Mouse (Mus musculus): ENCODE results near the gene Cflar.
"Not testable (repeated sequence)": the region's sequence is repeated elsewhere in the genome, so short reads cannot be mapped to it uniquely, and the experiment has no call there.

Cflar gene

DNA sequence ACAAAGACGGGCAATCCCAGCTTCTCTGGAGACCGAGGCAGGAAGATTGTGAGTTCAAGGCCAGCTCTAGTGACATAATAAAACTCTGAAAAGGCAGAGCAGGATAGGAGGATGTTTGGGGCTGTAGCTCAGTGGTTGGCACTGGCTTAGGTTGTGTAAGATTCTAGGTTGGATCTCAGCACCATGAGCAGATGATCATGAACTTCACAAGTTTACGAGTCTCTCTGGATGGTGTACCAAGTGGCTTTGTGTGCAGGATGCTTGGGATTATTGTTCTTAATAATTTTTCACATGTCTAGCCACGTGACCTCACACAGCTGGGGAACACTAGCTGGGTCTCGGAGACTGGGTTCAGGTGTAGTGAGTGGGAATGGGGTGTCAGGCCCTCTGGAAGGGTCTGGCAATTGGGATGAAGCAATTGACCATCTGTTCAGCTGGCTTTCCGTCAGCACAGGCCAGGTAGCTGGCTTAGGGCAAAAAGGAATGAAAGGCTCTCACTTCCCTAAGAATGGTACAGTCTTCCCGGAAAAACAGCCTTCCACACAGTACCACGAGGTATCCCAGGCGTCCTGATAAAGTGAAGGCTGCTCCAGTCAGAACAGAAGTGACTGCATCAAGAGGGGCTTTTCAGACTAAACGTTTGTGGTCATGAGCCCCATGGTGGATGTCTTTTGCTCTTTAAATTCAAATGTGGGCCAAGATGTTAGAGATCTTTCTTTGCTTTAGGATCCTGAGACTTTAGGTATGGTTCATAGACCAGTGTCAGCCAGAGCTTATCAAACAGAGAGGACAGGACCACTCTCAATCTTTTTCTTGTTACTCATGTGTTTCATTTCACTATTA is 16.7 kb downstream of the Cflar start:
- no peak for DNase-seq (ENCODE audit: low read depth)

DNA sequence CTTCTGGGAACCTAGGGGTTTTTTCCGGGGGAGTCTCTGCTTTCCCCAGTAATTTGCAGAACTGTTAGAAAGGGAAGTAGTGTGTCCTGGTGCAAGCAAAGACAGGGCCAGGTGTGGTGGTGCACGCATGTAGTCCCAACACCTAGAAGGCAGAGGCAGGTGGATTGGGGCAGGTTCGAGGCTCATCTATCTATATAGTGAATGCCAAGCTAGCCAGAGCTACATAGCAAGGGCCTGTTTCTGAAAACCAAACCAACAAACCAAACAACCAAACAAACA is 17.2 kb downstream of the Cflar start:
- DNase-seq (ENCODE audit: low read depth) = no peak

DNA sequence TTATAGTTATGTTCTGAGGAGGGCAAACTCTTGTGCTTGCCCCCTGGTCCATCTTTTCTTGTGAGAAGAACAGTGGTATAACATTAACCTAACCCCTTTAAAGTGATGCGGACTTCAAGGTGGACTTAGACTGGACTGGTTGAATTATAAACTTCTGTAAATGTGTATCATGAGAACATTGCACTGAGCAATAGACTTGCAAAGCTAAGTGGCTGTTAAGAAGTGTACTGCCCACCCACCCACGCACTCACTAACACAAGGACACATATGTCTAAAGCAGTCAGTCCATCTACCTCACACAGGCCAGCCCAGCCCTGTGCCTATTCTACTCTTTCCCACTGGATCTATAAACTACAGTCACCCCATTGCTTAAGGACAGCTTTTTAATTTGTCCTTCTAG is 22.3 kb downstream of the Cflar start:
- no peak for DNase-seq (ENCODE audit: low read depth)

DNA sequence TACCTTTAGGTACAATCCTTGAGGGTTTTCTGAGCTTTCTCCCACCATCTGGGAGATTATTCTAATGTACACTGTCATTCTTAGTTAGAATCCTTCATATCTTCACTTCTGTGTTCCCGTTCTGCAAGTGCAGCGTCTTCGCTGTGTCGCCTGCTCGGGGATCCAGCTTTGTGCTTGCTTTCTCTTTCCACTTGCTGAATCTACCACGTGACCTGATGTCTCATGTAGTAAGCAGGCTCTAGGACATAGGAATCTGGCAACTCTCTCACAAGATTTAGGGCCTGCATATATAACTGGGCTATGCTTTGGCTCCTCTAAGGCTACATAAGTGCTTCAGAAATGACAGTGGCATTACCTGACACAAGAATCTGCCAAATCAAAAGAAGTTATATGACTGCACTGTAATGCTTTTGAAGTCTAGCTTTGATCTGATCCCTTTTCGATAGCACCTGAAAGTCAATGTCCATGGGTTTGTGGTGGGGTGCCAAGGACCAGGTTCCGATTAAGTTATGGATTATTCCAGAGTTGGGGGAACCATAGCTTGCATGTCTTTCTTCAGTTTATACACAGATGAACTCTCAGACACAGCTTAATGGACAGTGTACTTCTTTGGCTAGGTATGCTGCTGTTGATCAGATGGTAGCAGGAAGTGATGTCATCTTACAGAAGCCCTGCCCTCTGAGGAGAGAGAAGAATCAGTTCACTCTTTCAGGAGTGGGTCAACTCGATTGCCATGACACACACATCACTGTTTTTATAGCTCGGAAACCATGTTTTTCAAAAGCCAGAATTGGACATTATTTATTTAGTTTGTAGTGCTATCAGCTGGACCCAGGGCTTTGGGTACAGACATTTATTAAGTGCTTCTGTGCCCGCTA is 23.0 kb downstream of the Cflar start:
- DNase-seq (ENCODE audit: low read depth) = no peak

DNA sequence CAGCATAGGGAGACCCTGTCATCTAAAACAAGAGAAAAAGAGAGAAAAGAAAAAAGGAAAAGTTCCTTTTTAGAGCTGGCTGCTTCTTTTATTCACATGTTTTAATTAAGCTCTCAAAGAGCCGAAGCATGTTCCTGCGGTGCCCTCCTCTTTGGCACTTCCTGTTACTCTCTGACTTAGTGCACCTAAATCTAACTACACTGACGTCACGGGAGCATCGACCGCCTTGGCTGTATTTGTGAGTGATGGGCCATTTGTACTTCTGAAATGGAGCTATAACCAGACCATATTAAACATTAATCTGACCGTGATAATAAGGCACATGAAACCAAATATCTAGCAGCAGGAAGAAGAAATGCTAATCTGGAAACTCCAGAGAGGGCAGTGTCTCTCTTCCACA is 24.7 kb downstream of the Cflar start:
- no peak for DNase-seq (ENCODE audit: low read depth)

DNA sequence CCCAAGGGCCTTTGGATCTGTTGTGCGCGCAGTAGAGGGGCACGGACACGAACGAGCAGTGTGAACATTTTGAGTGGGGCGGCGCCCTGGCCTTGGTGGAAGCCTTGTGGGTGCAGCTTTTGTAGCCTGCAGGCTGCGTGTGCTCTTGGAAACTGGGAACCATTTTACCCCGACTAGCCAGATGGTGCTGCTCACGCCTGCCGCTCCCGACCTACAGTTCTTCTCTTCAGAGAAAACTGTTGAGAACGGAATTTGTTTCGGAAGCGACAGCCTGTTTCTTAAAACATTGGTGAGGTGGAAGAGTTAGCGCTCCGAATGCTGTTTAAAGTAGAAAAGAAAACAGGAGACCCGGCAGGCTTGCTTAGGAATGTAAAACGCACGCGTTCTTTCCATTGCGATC is 25.7 kb downstream of the Cflar start:
- no peak for DNase-seq (ENCODE audit: low read depth)

DNA sequence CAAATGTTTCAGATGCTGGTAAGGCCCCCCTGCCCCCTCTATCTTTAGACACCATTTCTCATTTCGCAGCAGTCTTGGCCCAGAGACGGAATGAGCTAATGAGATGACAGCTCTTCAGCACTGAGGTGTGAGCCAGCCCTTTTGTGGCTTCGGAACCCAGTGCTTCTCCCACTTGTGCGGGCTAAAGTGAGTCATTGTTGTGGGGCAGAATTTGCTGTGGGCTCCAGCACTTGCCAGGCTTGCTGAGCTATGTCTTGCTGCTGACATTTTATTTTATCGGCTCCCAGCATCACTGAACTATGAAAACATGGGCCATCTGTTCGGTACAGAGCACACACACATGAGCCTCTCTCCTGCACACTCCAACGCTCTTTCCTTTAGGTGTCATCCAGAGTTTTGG is 28.2 kb downstream of the Cflar start:
- DNase-seq (ENCODE audit: low read depth) = no peak

DNA sequence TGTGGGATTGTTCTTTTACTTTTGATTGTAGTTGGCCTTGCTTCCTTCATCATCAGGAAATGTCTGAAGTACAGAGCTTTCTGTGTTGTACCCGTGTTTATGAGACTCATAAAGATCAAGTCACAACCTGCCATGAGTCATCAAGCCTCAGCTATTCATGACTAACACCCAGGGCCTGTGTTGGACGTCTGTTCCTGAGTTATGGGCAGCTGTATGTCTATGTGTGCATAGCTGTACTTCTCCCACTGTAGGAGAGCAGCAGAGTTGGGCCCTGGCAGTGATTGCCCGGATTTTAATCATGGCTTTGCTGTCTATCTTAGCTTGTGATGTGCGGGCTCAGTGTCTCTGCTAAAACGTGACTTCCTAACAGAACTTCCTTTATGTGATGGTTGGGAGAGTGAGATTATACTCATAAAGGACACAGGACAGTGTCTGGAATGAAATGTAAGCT is 31.3 kb downstream of the Cflar start:
- DNase-seq (ENCODE audit: low read depth) = no peak

DNA sequence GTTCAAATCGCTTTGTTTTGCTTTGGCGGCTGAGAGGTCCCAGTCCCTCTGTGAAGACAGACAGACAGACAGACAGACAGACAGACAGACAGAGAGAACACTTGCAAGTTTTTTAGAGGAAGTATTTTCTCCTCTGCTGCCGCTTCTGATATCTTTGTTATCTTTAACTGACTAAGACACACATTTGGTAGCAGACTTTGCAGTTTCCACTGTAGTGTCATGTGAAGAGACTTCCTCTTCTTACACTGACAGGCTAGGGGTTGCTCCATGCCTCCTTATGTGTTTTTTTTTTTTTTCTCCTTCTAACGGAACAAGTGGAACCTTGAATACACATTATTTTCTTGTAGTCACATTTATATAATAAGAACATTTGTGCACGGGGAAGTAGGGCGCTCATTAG is 31.9 kb downstream of the Cflar start:
- DNase-seq (ENCODE audit: low read depth) = no peak

DNA sequence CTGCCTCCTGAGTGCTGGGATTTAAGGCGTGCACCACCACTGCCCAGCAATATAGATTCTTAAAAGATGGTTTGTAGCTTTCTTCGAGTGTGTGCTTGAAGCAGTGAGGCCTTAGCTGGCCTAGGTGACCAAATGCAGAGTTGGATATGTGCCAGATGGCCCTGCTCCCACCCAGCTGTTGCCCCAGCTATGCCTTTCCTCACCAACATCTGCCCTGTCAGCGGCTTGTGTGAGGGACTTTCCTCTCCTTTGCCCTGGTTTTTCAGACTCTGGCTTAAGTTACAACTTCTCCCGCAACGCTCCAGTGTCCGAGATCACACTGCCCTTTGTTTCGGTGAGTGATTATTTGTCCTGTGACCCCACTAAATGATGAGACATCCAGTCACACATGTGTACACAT is 33.3 kb downstream of the Cflar start:
- DNase-seq (ENCODE audit: low read depth) = no peak

DNA sequence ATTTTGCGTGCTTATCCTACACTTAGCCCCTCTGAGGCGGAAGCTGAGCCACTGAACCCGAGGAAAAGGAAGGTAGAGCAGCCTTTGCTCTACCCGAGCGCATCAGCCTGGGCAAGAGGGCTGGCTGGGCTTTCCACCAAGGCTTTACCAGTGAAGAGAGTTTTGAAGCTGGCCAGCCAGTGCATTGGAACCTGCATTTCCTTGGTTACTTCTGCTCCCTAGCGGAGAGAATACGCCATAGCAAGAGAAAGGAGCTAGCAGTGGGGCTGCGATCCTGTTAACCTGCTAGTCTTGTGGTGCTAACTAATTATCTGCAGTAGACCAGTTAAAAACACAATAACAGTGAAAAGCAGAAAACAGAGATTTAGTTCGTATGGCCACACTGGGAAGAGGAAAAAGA is 35.6 kb downstream of the Cflar start:
- no peak for DNase-seq (ENCODE audit: low read depth)

DNA sequence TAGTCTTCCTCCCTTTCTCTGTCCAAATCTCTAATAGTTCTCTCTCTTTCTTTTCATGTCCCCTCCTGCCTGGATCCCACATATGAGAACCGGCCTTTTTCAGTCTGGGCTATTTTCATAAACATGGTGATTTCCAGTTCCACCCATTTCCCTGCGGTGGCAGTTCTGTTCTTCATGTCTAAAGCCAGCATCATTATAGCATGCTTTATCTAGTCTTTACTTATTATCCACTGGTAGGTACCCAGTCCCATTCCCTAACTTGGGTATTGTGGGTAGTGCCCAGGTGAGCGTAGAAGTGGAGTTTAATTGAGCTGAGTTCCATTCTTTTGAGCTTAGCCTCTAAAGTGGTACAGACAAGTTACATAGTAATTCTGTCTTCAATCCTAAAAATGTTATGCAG is 48.1 kb downstream of the Cflar start:
- no peak for DNase-seq (ENCODE audit: low read depth)

DNA sequence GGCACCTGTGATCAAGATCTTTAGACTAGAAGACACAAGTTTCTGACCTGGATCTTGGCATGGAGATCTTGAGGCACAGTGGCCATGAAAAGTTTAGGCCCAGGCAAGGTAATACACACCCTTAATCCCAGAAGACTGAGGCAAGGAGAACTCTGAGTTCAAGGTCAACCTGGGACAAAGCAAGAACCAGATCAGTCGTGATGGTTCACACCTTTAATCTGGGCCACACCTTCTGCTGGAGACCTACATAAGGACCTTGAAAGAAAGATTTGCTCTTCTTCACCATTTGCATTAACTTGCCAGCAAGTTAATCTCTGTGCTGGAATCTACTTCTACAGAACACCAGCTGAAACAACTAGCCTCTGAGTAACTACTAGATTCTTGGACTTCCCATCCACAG is 49.3 kb downstream of the Cflar start:
- no peak for DNase-seq (ENCODE audit: low read depth)

DNA sequence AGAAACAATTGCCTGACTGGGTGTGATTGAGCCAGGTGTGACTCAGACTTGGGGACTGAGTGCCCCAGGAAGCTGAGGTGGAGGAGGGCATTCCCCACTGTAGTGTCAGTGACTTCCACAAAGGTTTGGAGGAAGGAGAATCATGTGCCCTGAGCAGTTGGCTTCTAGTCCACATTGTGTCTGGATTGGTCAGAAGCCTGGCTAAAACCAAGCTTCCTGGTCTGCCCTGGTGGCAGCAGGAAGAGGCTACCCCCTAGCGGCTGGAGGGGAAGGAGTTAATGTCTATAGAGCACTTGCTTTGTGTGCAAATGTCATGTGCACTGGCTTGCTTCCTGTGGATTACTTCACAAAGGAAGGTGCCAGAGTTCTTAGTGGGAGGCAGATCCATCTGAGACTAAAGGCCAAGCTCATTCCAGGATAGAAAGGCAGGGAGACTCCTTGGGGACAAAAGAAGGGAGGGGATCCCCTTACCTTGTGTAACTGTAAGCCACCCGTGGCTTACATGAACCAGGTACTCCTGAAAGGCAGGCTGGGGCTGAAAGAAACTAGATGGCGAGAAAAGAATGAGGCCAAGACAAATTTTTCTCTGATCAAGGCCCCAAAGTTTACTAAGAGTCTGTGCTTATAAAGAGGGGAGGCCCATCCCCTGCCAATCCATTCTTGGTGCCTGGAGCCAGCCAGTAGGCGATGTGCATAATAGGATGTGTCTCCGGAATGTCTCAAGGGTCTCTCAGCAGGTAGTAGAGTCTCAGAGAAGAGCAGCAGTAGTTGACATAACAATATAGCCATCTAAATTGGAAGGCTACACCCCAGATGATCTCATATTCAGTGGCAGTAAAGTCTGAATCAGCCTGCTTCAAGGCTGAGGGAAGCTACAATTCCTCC is 50.3 kb downstream of the Cflar start:
- not testable (repeated sequence) for DNase-seq (ENCODE audit: low read depth)

DNA sequence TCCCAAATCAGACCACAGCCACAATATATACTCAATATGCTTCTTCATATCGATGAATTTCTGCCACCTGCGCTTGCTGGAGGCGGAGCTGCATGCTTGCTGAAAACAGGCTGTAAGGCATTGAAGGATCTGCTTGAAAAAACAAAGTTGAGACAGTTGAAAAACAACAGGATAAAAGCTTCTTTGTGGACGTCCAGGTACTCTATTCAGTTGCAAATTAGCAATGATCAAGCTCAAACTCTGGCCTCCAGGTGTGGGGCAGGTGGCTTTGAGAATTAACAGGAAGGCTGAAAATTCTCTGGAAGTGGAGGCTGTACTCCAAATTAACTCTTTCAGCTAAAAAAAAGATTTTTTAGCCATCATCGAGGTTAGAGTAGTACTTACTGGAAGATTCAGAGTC is 51.3 kb downstream of the Cflar start:
- no peak for DNase-seq (ENCODE audit: low read depth)

DNA sequence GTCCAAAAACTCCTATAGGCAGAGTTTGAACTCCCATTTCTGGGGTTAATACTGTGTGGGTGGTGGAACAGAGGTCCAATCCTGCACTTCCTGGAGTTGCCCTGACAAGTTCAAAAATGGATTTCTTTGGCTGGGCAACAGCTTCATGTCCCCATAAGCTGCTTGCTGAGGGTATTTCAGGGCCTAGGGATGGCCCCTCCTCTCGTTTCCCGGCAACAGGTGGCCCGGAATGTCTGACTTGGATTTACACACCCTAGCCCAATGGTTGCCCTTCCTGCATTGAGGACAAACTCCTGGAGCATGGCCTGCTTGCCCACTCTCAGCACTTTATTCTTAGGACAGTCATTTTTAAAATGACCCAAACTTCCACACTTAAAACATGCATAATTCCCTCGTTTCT is 55.1 kb downstream of the Cflar start:
- DNase-seq (ENCODE audit: low read depth) = not testable (repeated sequence)

DNA sequence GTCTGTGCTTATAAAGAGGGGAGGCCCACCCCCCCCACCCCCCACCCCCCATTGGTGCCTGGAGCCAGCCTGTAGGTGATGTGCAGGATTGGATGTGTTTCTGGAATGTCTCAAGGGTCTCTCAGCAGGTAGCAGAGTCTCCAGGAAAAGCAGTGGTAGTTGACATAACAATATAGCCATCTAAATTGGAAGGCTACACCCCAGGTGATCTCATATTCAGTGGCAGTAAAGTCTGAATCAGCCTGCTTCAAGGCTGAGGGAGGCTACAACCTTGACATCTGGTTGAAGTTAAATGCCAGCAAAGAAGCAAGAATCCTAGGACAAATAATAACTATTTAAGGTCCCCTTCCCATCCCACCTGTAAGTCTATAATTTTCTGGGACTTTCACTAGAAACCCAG is 57.8 kb downstream of the Cflar start:
- DNase-seq (ENCODE audit: low read depth) = no peak

DNA sequence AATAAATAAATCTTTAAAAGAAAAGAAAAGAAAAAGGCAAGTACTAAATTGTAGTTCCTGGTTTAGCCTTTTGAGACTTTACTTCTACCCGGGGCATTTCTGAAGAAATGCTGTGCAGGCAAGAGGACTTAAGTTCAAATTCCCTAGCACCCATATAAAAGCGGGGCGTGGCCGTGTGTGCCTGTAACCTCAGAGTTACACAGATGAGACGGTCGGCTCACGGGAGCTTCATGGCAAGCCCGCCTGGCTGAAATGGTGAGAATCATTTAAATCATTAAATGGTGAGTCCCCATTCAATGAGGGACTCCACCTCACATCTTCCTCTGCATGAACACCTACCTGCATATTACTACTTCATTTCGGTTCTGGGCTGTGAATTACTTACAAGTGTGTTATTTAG is 58.4 kb downstream of the Cflar start:
- DNase-seq (ENCODE audit: low read depth) = no peak

DNA sequence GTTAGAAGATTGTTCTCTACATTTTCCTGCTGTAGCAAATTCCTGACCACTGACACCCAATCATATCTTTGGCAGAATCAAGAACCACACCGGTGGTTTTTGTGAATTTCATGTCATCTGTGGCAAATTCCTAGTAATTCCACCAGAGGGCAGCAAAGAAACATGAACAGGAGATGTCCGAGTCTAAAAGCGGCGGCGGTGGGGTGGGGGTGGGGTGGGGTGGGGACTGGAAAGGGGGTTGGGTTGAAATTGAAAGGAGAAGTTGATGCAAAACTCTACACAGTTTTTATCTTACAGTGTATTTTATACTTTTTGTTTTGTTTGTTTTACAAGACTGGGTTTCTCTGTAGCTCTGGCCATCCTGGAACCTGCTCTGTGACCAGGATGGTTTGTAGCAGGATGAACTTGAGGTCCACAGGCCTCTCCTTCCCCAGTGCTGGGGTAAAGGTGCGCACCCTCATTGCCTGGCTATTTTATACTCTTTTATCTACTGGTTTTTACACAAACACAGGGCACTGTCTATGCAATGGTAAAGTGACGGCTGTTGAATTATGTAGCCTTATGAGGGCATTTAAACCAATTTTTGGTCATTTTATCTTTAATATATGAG is 58.9 kb downstream of the Cflar start:
- DNase-seq (ENCODE audit: low read depth) = peak; percentile 42

DNA sequence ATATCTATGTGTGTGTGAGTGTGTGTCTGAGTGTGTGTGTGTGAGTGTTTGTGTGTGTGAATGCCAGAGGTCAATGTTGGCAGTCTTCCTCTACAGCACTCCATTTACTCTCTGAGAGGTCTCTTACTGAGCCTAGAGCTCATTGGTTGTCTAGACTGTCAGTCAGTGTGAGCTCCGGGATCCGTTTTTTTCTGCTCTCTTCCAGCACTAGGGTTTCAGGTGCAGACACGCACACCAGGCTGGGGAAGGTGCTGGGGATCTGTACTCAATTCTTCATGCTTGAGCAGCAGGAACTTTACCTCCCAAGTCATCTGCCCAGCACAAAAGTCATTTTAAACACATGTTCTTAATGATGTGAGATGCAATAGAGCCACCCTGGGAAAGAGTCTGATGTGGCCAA is 60.8 kb downstream of the Cflar start:
- no peak for DNase-seq (ENCODE audit: low read depth)

DNA sequence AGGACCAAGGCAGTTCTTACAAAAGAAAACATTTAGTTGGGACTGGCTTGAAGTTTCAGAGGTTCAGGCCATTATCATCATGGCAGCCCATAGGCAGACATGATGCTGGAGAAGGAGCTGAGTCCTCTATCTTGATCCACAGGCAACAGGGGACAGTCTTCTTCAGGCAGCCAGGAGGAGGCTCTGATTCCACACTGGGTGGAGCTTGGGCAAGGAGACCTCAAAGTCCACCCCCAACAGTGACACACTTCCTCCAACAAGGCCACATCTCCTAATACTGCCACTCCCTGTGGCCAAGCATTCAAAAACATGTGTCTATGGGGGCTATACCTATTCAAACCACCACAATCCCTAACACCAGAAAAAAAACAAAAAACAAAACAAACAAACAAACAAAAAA is 62.0 kb downstream of the Cflar start:
- DNase-seq (ENCODE audit: low read depth) = no peak

DNA sequence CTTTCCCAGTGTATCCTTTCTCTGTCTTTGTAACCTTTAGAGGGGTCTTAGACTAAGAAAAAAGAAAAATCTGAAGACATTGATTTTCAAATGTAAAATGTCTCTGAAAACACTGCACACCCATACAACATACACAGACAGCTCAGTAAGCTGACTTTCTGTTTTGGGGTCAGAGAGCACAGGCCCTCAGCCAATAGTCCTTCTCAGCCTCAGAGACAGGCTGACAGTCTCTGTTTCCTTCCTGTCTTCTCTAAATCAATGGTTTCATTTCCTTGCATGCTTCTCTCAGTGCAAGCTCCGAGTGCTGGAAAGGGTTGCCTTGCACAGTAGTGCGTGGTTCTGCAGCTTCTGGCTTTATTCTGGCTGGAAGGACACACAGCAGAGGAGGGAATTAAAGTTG is 62.6 kb downstream of the Cflar start:
- no peak for DNase-seq (ENCODE audit: low read depth)
